Mouse (Mus musculus) megakaryocyte, embryonic 14.5 days (primary cell): ENCODE data around the gene Anks1b. TPM values are rescaled to one million over a fixed set of nuclear protein-coding genes. Genes with fewer than 3 reads are reported as not detected.

Experiments used
- H3K27me3 ChIP-seq: replicated peaks from 2 replicates; pipeline ENCODE3; 2012; ENCODE audit warnings: inconsistent platforms
- H3K36me3 ChIP-seq: replicated peaks from 2 replicates; pipeline ENCODE3; 2012; ENCODE audit warnings: low read length, inconsistent platforms, mixed read lengths
- H3K4me1 ChIP-seq: 2 replicates; pipeline ENCODE4 v1.6.1; 2012; ENCODE audit warnings: inconsistent platforms
- H3K4me3 ChIP-seq: replicated peaks from 2 replicates; pipeline ENCODE3; 2012; ENCODE audit warnings: moderate library complexity, mild to moderate bottlenecking, inconsistent platforms
- H3K9me3 ChIP-seq: 2 replicates; pipeline ENCODE4 v1.6.1; 2012; ENCODE audit warnings: inconsistent platforms
- FLI1 ChIP-seq: IDR thresholded peaks from 2 replicates; pipeline ENCODE4 v1.6.1; 2012; ENCODE audit warnings: low read length, inconsistent platforms, mixed read lengths
- GATA1 ChIP-seq: IDR thresholded peaks from 3 replicates; pipeline ENCODE4 v1.6.1; 2012; ENCODE audit warnings: mixed read lengths, low read length, inconsistent platforms, borderline replicate concordance
- polyA plus RNA-seq: library from polyadenylated mRNA; stranded (reverse); fragments of >175 nt; gene quantifications from 2 replicates; pipeline ENCODE4 v1.2.3, GENCODE M21; 2012; ENCODE audit warnings: low replicate concordance; ENCODE audit not compliant: insufficient read depth

The Anks1b gene
- polyA plus RNA-seq, 1 experiment: not detected

DNA sequence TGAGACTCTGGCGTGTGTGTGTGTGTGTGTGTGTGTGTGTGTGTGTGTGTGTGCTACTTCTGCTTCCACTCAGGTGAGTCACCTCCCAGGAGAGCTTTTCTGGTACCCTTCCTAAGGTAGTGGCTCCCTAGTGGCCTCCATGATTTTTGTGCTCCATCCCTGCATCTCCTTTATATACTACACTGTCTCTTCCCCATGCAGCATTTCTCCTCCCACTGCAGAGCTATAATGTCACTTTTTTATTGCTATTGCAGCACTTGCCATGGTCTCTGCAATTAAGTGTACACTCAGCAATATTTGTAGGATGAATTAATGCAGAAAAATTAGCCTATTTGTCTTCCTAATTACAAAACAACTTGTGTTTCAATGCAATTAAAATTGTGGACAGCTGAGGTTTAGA is 482.9 kb downstream of the Anks1b start:
- TF ChIP-seq GATA1 (no peak), FLI1 (no peak)
- H3K4me3 ChIP-seq: no peak overlapping the region
- H3K27me3 ChIP-seq: no peaks in the 10 kb centered on the region
- H3K4me1 ChIP-seq: no peaks in the 10 kb centered on the region
- H3K9me3 ChIP-seq: 0 out of 2 replicates have a peak, but pooled peaks cover 7% of the 10 kb centered on the region
- no peaks in the 10 kb centered on the region for H3K36me3 ChIP-seq

DNA sequence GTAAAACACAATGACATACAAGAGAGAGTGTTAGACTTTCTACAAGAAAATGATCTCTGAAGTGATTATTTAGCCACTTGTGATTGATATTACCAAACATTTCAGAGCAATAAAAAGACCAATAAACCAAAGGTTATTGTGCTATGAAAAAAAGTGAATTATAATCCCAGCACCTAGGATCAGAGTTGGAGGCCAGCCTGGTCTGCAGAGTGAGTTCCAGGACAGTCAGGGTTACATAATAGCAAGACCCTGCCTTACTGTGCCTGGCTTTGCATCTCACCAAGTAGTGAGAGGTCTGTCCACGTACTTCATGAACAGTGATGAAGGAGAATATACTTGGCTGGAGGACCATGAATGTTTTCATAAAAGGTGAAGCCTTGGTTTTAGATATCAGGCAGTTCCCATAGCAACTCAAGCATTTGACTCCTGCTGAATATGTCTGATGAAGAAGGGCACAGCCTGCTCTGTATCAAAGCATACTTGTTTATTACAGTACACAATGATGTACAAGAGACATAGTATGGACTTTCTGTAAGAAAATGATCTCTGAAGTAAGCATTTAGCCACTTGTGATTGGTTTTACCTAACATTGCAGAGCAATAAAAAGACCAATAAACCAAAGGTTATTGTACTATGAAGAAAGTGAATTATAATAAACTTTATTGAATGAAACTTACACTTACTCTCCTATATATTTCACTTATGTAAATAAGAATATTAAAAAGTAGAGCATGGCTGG is 484.0 kb downstream of the Anks1b start:
- no peaks in the 10 kb centered on the region for H3K27me3 ChIP-seq
- no peaks in the 10 kb centered on the region for H3K4me1 ChIP-seq
- H3K4me3 ChIP-seq: no peak overlapping the region
- TF ChIP-seq GATA1 (no peak), FLI1 (no peak)
- H3K9me3 ChIP-seq: 0 out of 2 replicates have a peak, but pooled peaks cover 7% of the 10 kb centered on the region
- no peaks in the 10 kb centered on the region for H3K36me3 ChIP-seq

DNA sequence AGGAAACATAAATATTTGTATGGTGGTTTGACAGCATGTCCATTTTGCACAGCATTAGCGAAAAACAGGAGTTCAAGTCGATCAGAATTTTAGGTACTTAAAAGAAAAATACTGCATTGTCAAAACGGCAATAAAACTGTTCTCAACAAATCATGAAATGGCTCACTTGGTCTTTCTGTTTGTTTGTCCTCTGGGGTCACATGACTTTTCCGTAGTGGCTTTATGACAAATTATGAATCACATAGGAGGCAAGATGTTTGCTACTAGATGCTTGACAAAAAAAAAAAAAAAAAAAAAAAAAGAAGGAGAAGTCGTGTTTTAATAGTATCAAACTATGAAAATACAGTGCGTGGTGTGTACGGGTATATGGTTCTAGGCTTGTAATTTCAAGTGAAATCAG is 495.7 kb downstream of the Anks1b start:
- TF ChIP-seq GATA1 (no peak), FLI1 (no peak)
- no peaks in the 10 kb centered on the region for H3K27me3 ChIP-seq
- H3K9me3 ChIP-seq: peaks cover 27% of the 10 kb centered on the region
- H3K36me3 ChIP-seq: no peaks in the 10 kb centered on the region
- no peaks in the 10 kb centered on the region for H3K4me1 ChIP-seq
- no peak overlapping the region for H3K4me3 ChIP-seq

DNA sequence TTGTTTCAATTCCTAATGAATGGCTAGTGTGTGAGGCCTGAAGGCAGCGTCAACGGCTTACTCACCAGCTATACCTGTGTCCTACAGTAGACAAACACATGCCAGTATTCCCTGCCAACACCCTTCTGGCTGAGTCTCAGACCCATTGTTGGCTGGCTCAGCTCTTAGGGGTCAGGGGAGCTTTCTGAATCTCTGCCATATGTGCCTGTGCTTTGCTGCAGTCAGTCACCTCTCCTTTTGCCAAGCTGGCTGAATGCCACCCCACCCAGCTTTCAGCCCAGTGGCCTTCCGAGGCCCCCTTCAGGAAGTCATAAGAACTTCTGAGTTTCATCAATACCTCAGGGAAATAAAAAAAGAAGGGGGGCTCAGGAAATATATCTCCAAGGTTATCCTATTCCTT is 497.4 kb downstream of the Anks1b start:
- Histone ChIP-seq H3K36me3 (no peaks in the 10 kb centered on the region), H3K9me3 (peaks cover 22% of the 10 kb centered on the region), H3K27me3 (no peaks in the 10 kb centered on the region), H3K4me1 (no peaks in the 10 kb centered on the region), H3K4me3 (no peak overlapping the region)
- no peak for TF ChIP-seq GATA1
- no peak for TF ChIP-seq FLI1

DNA sequence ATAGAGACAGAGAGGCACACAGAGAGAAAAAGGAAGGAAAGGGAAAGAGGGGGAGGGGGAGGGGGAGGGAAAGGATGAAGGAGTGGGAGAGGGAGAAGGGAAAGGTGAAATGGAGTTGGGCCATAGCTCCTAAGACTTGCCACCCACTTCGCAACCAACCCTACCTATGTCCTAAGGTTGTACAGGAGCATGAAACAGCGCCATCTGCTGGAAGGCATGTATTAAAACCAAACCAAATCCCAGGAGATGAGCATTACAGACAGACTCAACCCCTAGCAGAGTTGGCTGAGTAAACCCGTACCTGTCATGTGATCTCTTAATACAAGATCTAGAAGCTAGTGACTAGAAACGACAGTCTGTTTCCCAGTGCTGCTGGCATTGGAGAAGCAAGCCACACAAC is 500.2 kb downstream of the Anks1b start:
- Histone ChIP-seq H3K9me3 (peaks cover 22% of the 10 kb centered on the region), H3K27me3 (no peaks in the 10 kb centered on the region), H3K36me3 (no peaks in the 10 kb centered on the region), H3K4me1 (no peaks in the 10 kb centered on the region), H3K4me3 (no peak overlapping the region)
- TF ChIP-seq FLI1: no peak
- TF ChIP-seq GATA1: no peak

DNA sequence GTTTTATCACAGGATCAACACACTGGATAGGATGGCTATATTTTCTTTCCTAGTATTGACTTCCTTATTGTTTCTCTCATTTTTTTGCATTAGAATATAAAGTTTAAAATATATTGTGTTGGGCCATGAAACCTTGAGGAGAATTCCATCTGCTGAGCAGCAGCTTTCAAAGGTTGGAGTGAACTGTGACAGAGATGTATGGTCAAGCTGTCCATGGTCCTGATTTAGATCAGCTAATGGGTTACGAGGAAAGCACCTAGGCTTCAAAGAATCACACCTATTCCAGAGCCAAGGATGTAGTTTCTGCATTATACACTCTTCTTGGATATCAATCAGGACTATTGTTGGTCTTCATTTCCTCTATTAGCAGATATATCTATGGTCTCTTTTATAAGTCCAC is 503.3 kb downstream of the Anks1b start:
- Histone ChIP-seq H3K9me3 (peaks cover 12% of the 10 kb centered on the region), H3K27me3 (no peaks in the 10 kb centered on the region), H3K4me1 (no peaks in the 10 kb centered on the region), H3K4me3 (no peak overlapping the region), H3K36me3 (no peaks in the 10 kb centered on the region)
- no peak for TF ChIP-seq FLI1
- TF ChIP-seq GATA1: no peak

DNA sequence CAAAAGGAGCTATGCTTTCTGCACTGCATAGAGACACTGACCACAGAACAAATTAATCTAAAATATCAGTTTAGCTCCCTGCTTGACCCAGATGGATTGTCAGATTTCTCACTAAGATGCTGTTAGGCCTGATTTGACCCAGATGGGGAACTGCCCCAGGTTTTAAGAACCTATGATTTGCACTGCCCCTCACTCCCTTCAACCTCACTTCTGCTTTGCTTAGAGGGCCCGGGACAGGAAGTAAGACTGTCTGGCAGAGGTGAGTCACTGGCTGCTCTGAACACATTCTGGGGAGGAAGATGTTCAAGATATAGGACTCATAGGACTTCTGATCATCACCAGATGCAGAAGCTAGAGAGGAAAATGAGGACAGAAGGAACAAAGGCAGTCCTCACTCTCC is 506.8 kb downstream of the Anks1b start:
- Histone ChIP-seq H3K27me3 (no peaks in the 10 kb centered on the region), H3K4me1 (no peaks in the 10 kb centered on the region), H3K9me3 (peaks cover 7% of the 10 kb centered on the region), H3K36me3 (no peaks in the 10 kb centered on the region), H3K4me3 (no peak overlapping the region)
- TF ChIP-seq FLI1: no peak
- TF ChIP-seq GATA1: no peak

DNA sequence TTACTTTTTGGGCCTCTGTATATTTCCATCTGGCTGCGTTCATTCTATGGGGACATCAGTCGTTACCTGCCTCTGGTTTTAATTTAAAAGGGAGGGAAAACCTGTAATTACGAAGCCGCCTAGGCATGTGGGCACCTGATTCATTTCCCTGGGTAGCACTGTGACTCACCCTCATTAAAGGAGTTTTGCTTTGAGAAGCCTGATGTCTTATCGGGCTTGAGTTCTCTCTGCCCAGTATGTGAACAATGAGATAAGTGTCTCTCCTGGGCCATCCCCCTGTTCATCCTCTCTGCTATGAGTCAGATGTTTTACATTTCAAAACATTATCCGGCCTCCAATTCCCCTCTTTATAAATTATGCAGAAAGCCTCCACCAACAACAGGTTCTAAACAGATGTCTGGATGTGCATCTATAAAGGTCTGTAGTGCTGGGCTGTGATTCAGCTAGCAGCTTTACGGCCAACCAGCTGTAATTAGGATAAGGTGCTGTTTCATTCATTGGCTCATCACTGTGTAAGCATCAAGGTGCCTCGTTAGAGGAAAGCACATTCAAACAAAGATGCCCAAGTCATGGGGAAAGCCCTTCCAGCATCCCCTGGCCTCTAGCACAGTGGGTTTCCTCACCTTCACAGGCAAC is 507.5 kb downstream of the Anks1b start:
- Histone ChIP-seq H3K4me3 (no peak overlapping the region), H3K9me3 (peaks cover 8% of the 10 kb centered on the region), H3K4me1 (no peaks in the 10 kb centered on the region), H3K36me3 (no peaks in the 10 kb centered on the region), H3K27me3 (no peaks in the 10 kb centered on the region)
- TF ChIP-seq GATA1 (no peak), FLI1 (no peak)

DNA sequence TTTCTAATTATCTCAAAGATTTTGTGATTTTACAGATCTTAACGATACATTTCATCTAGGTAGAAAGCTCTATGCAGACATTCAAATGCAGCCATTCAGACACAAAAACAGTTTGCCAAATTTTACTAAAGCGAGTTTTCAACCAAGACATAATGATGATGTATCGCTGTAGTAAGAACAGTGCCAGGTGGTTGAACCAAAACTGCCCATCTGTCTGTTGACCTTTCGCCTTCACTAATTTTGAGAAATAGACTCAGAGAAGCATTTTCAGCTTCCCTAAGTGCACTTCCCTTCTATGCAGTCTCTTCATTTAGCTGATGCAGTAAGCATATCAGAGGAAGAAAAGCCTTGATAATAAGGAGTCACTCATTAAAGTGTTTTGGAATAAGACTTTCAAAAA is 527.1 kb downstream of the Anks1b start:
- H3K4me3 ChIP-seq: no peak overlapping the region
- no peaks in the 10 kb centered on the region for H3K4me1 ChIP-seq
- TF ChIP-seq FLI1 (no peak), GATA1 (no peak)
- H3K36me3 ChIP-seq: no peaks in the 10 kb centered on the region
- 0 out of 2 replicates have a peak, but pooled peaks cover 5% of the 10 kb centered on the region for H3K9me3 ChIP-seq
- H3K27me3 ChIP-seq: no peaks in the 10 kb centered on the region

DNA sequence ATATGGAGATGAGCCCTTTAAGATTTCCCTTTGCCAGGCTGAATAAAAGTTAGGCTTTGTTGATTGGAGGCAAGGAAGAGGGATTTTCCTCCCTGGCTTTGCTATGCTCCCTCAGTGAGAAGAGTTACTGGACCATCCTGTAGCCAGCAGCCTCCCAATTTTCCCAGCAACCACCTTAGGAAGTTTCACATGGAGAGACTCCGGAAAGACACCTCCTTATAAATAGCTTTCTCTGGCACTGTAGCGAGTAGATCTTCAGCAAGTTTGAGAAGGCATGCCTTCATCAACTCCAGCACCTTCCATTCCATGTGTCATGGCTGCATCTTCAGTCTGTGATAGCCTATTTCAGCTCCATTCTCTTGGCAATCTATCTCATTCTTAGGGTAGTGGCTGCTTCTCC is 535.2 kb downstream of the Anks1b start:
- Histone ChIP-seq H3K27me3 (no peaks in the 10 kb centered on the region), H3K9me3 (no peaks in the 10 kb centered on the region), H3K4me1 (no peaks in the 10 kb centered on the region), H3K36me3 (no peaks in the 10 kb centered on the region), H3K4me3 (no peak overlapping the region)
- TF ChIP-seq GATA1: no peak
- TF ChIP-seq FLI1: no peak
